Mouse (Mus musculus): ENCODE data around the gene Cnih4. TPM values are rescaled to one million over a fixed set of nuclear protein-coding genes. Genes with fewer than 3 reads are reported as not detected.

Gene Cnih4
- total RNA-seq (2021) = 10 to 100 TPM; 39.6 to 42.8 TPM
- long read RNA-seq, experiment 1, transcript Cnih4-204 (5 exons, 3,268 nt) = major isoform, 44 of 52 reads
- long read RNA-seq, experiment 1, partial matches to known transcripts = 3 of 52 reads
- long read RNA-seq, experiment 1, other reads (novel, unspliced or antisense) = 5 of 52 reads
- long read RNA-seq, experiment 2, transcript Cnih4-204 (5 exons, 3,268 nt) = major isoform, 40 of 53 reads
- long read RNA-seq, experiment 2, partial matches to known transcripts = 5 of 53 reads
- long read RNA-seq, experiment 2, other reads (novel, unspliced or antisense) = 7 of 53 reads

- peak; percentile 79 for DNase-seq (ENCODE audit: low spot score in 2 of 2)
These were observed at the start of gene Cnih4, which contains the start of gene Nvl for GRCm38 (mm10) chr1:181143950-181144836. Cnih4 (plus strand) TSS chr1:181144693. Nvl (minus strand) TSS chr1:181144204.

GRCm38 (mm10) chr1:181117112-181117511 is 27.4 kb upstream of the Cnih4 start:
- DNase-seq (ENCODE audit: low spot score in 2 of 2) = no peak

GRCm38 (mm10) chr1:181124145-181124544 is 20.3 kb upstream of the Cnih4 start:
- DNase-seq (ENCODE audit: low spot score in 2 of 2) = no peak

- no peak for DNase-seq (ENCODE audit: low spot score in 2 of 2)
These were observed 18.6 kb upstream of the Cnih4 start for GRCm38 (mm10) chr1:181125916-181126315.

- no peak for DNase-seq (ENCODE audit: low spot score in 2 of 2)
These were observed 17.7 kb upstream of the Cnih4 start for GRCm38 (mm10) chr1:181126766-181127165.

GRCm38 (mm10) chr1:181131915-181132314 is 12.6 kb upstream of the Cnih4 start:
- DNase-seq (ENCODE audit: low spot score in 2 of 2) = no peak

GRCm38 (mm10) chr1:181138730-181139129 is 5.8 kb upstream of the Cnih4 start:
- DNase-seq (ENCODE audit: low spot score in 2 of 2) = no peak

GRCm38 (mm10) chr1:181143609-181143949 is 914 bp upstream of the Cnih4 start:
- DNase-seq (ENCODE audit: low spot score in 2 of 2) = no peak

- no peak for DNase-seq (ENCODE audit: low spot score in 2 of 2)
These were observed 473 bp downstream of the Cnih4 start for GRCm38 (mm10) chr1:181144966-181145365.

GRCm38 (mm10) chr1:181146187-181146586 is 1.7 kb downstream of the Cnih4 start:
- DNase-seq (ENCODE audit: low spot score in 2 of 2) = no peak

- no peak for DNase-seq (ENCODE audit: low spot score in 2 of 2)
These were observed 4.0 kb downstream of the Cnih4 start for GRCm38 (mm10) chr1:181148540-181148939.

- no peak for DNase-seq (ENCODE audit: low spot score in 2 of 2)
These were observed 5.0 kb downstream of the Cnih4 start for GRCm38 (mm10) chr1:181149373-181150017.

GRCm38 (mm10) chr1:181150431-181150826 is 5.9 kb downstream of the Cnih4 start:
- no peak for DNase-seq (ENCODE audit: low spot score in 2 of 2)

GRCm38 (mm10) chr1:181150827-181151534 is 6.5 kb downstream of the Cnih4 start:
- DNase-seq (ENCODE audit: low spot score in 2 of 2) = peak; percentile 61 to 80

- DNase-seq (ENCODE audit: low spot score in 2 of 2) = no peak
These were observed 7.0 kb downstream of the Cnih4 start for GRCm38 (mm10) chr1:181151541-181151940.

GRCm38 (mm10) chr1:181167816-181168215 is 23.3 kb downstream of the Cnih4 start:
- no peak for DNase-seq (ENCODE audit: low spot score in 2 of 2)

GRCm38 (mm10) chr1:181168377-181168776 is 23.9 kb downstream of the Cnih4 start:
- DNase-seq (ENCODE audit: low spot score in 2 of 2) = no peak

GRCm38 (mm10) chr1:181170210-181170609 is 25.7 kb downstream of the Cnih4 start:
- DNase-seq (ENCODE audit: low spot score in 2 of 2) = no peak

GRCm38 (mm10) chr1:181188925-181189324 is 44.4 kb downstream of the Cnih4 start:
- DNase-seq (ENCODE audit: low spot score in 2 of 2) = no peak

- DNase-seq (ENCODE audit: low spot score in 2 of 2) = no peak
These were observed 55.0 kb downstream of the Cnih4 start for GRCm38 (mm10) chr1:181199446-181199845.

GRCm38 (mm10) chr1:181210147-181210546 is 65.7 kb downstream of the Cnih4 start:
- DNase-seq (ENCODE audit: low spot score in 2 of 2) = no peak
